Mouse (Mus musculus) heart, embryonic 12.5 days (tissue): Measurements from ENCODE around the gene Smad3. TPM values are rescaled to one million over a fixed set of nuclear protein-coding genes. Genes with fewer than 3 reads are reported as not detected.

ENCODE experiments used
- ATAC-seq: fragments of 200-750 bp; cut with Nextera tagmentation; 2 replicates; pipeline ENCODE4 v1.8.0; 2017; ENCODE audit warnings: moderate TSS enrichment, moderate library complexity; ENCODE audit not compliant: insufficient number of reproducible peaks, low FRiP score
- H3K27ac ChIP-seq: fragments of 300-500 bp; sonication (generic); 2 replicates; pipeline ENCODE4 v1.5.1; 2016; ENCODE audit warnings: mild to moderate bottlenecking, moderate library complexity; ENCODE audit not compliant: poor library complexity, severe bottlenecking
- H3K27me3 ChIP-seq: fragments of 300-500 bp; sonication (generic); replicated peaks from 2 replicates; pipeline ENCODE4 v1.6.1; 2016; ENCODE audit warnings: mild to moderate bottlenecking, moderate library complexity
- H3K36me3 ChIP-seq: fragments of 300-500 bp; sonication (generic); 2 replicates; pipeline ENCODE4 v1.6.1; 2016; ENCODE audit warnings: mild to moderate bottlenecking, moderate library complexity
- H3K4me1 ChIP-seq: fragments of 300-500 bp; sonication (generic); replicated peaks from 2 replicates; pipeline ENCODE4 v1.6.1; 2016; ENCODE audit warnings: mild to moderate bottlenecking
- H3K4me2 ChIP-seq: fragments of 300-500 bp; sonication (generic); 2 replicates; pipeline ENCODE4 v1.6.1; 2016; ENCODE audit warnings: mild to moderate bottlenecking, moderate library complexity
- H3K4me3 ChIP-seq: fragments of 300-500 bp; sonication (generic); 2 replicates; pipeline ENCODE4 v1.5.1; 2016; ENCODE audit warnings: mild to moderate bottlenecking
- H3K9ac ChIP-seq: fragments of 300-500 bp; sonication (generic); 2 replicates; pipeline ENCODE4 v1.6.1; 2016; ENCODE audit warnings: mild to moderate bottlenecking, moderate library complexity
- H3K9me3 ChIP-seq: fragments of 300-500 bp; sonication (generic); replicated peaks from 2 replicates; pipeline ENCODE4 v1.6.1; 2016; ENCODE audit warnings: mild to moderate bottlenecking, moderate library complexity
- WGBS: fragments of 180-500 bp; shearing (Covaris S2); methylation state at CpG from one replicate; pipeline ENCODE4 v1.1.7; 2016; 5-methylcytosine and 5-hydroxymethylcytosine counted together
- polyA plus RNA-seq: library from polyadenylated mRNA; unstranded; fragments of >200 nt; fragmentation: Nextera tagmentation; extraction: Ambion mirVana; gene quantifications from 2 replicates; pipeline ENCODE4 v1.2.1, GENCODE M21; 2016

Gene Smad3
- polyA plus RNA-seq, 1 experiment from 2014 or later, result 18.9 TPM

GRCm38 (mm10) chr9:63718735-63719358, 38.9 kb downstream of the Smad3 start:
- H3K4me3 ChIP-seq, result no peak overlapping the region
- H3K9me3 ChIP-seq, result no peaks in the 10 kb centered on the region
- H3K36me3 ChIP-seq, result no peaks in the 10 kb centered on the region
- WGBS, result 88% methylated on average over 9 of the region's 9 CpGs
- H3K9ac ChIP-seq, result no peak overlapping the region
- H3K4me2 ChIP-seq, result no peak overlapping the region
- no peak for ATAC-seq
- no peaks in the 10 kb centered on the region for H3K27me3 ChIP-seq
- H3K4me1 ChIP-seq, result peaks cover 97% of the 10 kb centered on the region
- H3K27ac ChIP-seq, result no peak overlapping the region

GRCm38 (mm10) chr9:63718170-63718569, 39.6 kb downstream of the Smad3 start:
- WGBS, result 82% methylated on average over 4 of the region's 4 CpGs
- Histone ChIP-seq H3K4me1 (peaks cover 95% of the 10 kb centered on the region), H3K27ac (peak overlapping the region; percentile 89), H3K4me2 (no peak overlapping the region), H3K27me3 (no peaks in the 10 kb centered on the region), H3K36me3 (no peaks in the 10 kb centered on the region), H3K4me3 (no peak overlapping the region), H3K9me3 (no peaks in the 10 kb centered on the region), H3K9ac (no peak overlapping the region)
- ATAC-seq, result no peak

DNA sequence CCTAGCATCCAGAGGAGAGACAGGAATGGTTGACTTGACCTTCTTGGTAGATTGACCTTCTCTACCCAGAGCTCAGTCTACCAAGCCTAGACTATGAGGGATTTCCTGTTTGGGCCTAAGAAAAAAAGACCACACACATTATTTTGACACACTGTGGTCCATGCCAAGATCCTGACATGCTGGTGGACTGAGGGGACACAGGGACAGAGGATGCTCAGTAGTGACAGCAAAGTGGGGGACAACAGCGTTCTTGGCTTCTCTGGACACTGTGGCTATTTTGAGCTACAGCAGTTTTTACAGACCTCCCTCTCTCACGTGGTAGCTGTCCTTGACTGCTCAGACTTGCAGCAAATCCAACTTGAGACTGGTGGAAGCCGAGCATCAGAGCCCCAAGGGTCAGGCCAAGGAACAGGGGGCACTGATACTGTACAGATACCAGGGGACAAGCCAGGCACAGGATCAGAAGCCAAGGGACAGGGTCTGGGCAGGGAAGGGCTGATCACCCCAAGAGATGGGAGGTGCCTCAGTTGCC, 40.3 kb downstream of the Smad3 start:
- H3K9me3 ChIP-seq, result no peaks in the 10 kb centered on the region
- H3K9ac ChIP-seq, result no peak overlapping the region
- peaks cover 95% of the 10 kb centered on the region for H3K4me1 ChIP-seq
- no peaks in the 10 kb centered on the region for H3K36me3 ChIP-seq
- no peaks in the 10 kb centered on the region for H3K27me3 ChIP-seq
- H3K27ac ChIP-seq, result peak overlapping the region; percentile 89
- no peak overlapping the region for H3K4me3 ChIP-seq
- ATAC-seq, result no peak
- 16% methylated on average over 3 of the region's 3 CpGs for WGBS
- H3K4me2 ChIP-seq, result no peak overlapping the region

DNA sequence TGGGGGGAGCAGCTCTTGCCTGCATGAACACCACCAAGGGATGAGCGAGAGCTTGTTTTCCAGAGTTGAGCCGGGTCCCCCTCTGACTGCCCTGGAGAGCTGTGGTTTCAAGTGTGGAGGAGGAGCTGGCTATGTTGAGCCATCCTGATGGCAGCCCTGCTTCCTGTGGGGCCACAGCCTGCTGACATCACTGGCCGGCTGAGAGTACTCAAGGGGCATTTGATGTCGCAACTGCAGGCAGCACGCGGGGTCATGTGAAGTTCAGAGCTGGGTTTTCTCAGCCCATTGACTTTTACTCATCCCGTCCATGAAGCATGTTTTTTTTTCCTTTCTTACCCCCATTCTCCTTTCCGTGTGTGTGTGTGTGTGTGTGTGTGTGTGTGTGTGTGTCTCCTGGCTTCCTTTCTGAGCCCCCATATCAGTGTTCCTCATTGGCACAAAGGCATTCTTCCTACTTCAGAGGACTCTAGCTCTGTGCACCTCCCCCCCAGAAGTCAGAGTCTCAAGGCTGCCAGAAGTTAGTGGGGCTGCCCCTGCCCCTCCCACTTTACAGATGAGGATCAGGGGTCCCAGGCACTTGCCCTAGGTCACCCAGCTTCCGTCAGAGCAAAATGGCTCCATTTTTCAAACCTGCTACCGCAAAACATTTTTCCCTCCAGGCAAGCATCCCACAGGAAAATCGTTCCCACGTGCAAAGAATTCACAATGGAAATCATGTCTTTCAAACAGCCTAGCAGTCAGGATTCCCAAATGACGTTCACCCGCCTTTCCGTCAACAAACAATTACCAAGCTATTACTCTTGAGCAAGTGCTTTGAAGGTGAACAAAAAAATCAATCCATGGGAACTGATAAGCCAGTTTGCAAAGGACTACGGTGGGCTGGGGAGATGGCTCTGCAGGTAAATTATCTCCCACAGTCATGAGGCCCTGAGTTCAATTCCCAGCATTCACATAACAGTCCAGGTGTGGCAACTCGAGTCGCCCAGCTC, 41.4 kb downstream of the Smad3 start:
- Histone ChIP-seq H3K4me3 (no peak overlapping the region), H3K4me1 (peaks cover 95% of the 10 kb centered on the region), H3K27ac (peak overlapping the region; percentile 89), H3K4me2 (peak overlapping the region; percentile 42), H3K36me3 (no peaks in the 10 kb centered on the region), H3K9ac (peak overlapping the region; percentile 33; the same call in 1 of the 2 replicates), H3K27me3 (no peaks in the 10 kb centered on the region), H3K9me3 (no peaks in the 10 kb centered on the region)
- peak; percentile 65 for ATAC-seq
- WGBS, result 25% methylated on average over 18 of the region's 18 CpGs

GRCm38 (mm10) chr9:63714572-63714971, 43.2 kb downstream of the Smad3 start:
- no peak for ATAC-seq
- H3K9ac ChIP-seq, result 0 out of 2 replicates have a peak overlapping the region, but pooled peaks have one; percentile 16
- no peak overlapping the region for H3K4me2 ChIP-seq
- H3K4me3 ChIP-seq, result no peak overlapping the region
- H3K4me1 ChIP-seq, result peaks cover 84% of the 10 kb centered on the region
- peaks cover 4% of the 10 kb centered on the region; the same call in 1 of the 2 replicates for H3K9me3 ChIP-seq
- H3K36me3 ChIP-seq, result peaks cover 9% of the 10 kb centered on the region
- no peaks in the 10 kb centered on the region for H3K27me3 ChIP-seq
- no peak overlapping the region for H3K27ac ChIP-seq
- WGBS, result 57% methylated on average over 6 of the region's 6 CpGs

DNA sequence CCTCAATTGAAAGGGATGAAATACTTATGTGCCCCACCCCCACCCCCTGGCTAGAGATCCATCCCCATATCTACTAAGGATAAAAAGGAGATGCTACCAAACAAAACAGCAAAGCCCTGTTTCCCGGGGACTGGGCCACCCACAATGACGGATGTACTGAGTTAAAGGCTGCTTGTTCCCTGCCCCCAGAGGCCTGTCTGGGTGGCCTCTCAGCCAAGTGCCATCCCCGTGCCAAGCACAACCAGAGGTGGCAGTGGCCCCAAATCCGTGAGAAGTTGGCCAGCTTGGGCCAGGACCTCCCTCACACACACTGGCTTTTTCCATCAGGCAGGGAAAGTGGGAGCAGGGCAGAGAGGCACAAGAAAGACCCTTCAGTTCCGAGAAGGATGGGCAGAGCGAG, 45.0 kb downstream of the Smad3 start:
- no peak overlapping the region for H3K9ac ChIP-seq
- H3K27ac ChIP-seq, result no peak overlapping the region
- no peak overlapping the region for H3K4me3 ChIP-seq
- no peak overlapping the region for H3K4me2 ChIP-seq
- WGBS, result 54% methylated on average over 6 of the region's 6 CpGs
- peaks cover 14% of the 10 kb centered on the region for H3K36me3 ChIP-seq
- no peaks in the 10 kb centered on the region for H3K27me3 ChIP-seq
- peaks cover 8% of the 10 kb centered on the region; the same call in 1 of the 2 replicates for H3K9me3 ChIP-seq
- H3K4me1 ChIP-seq, result peaks cover 69% of the 10 kb centered on the region
- ATAC-seq, result no peak

DNA sequence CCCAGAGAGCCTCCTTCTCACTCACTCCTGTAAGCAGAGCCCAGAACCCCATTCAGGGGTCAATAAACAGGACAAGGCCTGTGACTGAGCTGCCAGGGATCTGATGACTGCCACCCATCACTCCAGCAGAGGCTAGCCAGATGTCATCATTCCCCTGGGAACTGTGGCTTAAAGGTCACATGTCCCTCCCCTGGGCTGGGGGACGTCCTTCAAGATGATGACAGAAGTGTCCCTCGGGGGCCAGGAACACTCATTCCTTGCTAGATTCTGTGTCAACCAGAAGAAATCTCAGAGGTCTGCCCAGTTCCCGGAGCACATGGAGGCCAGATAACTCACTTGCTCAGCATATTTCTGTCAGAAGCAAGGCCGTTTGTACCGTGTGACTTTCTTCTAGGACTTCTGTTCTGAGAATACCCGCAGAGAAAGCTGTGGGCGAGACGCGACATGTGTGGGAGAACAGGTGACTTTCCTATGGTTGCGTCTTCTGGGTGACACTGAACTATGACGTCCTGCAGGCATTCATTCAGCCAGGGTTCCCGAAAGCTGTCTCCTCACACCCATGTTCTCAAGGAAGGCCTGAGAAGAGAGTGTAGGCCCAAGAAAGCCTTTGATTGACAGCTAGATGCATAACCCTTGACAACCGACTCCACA, 46.1 kb downstream of the Smad3 start:
- WGBS, result 49% methylated on average over 13 of the region's 13 CpGs
- peak overlapping the region; percentile 42 for H3K27ac ChIP-seq
- H3K9ac ChIP-seq, result no peak overlapping the region
- peaks cover 69% of the 10 kb centered on the region for H3K4me1 ChIP-seq
- H3K4me3 ChIP-seq, result no peak overlapping the region
- no peaks in the 10 kb centered on the region for H3K27me3 ChIP-seq
- no peak overlapping the region for H3K4me2 ChIP-seq
- peaks cover 8% of the 10 kb centered on the region; the same call in 1 of the 2 replicates for H3K9me3 ChIP-seq
- H3K36me3 ChIP-seq, result peaks cover 14% of the 10 kb centered on the region
- ATAC-seq, result no peak

DNA sequence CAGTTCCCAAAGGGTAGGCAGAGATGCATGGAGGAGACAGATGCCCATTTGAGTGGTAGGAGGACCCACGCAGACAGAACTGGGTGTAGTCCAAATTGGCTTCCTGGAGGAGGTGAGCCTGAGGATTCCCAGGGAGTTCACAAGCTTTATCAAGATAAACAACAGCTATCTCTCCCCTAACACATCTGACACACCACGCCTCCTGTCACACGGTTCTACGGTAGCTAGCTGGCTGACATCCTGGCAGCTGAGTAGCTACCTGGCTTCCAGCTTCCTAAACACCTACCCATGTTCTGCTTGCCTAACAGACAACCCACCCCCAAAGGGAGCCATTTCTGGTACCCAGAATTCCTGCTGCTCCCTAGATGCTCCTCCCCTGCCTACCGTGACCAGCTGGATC, 47.9 kb downstream of the Smad3 start:
- Histone ChIP-seq H3K27ac (no peak overlapping the region), H3K4me2 (no peak overlapping the region), H3K4me3 (no peak overlapping the region), H3K36me3 (peaks cover 14% of the 10 kb centered on the region), H3K9ac (no peak overlapping the region), H3K4me1 (peaks cover 69% of the 10 kb centered on the region), H3K27me3 (no peaks in the 10 kb centered on the region), H3K9me3 (peaks cover 8% of the 10 kb centered on the region; the same call in 1 of the 2 replicates)
- ATAC-seq, result no peak
- WGBS, result 88% methylated on average over 5 of the region's 5 CpGs

DNA sequence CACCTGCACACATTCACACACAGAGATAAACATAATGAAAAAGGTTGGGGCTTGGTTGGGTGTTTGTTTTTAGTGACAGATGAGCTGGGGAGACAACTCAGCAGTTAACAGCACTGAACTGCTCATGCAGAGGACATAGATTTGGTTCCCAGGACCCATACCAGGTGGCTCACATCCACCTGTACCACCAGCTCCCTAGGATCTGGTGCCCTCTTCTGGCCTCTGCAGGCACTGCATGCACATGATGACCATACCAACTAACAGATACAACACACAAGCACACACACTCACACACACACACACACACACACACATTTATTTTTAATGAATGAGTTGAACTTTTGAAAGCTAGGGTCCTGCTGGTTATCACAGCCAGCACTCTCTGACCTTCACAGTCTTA, 48.5 kb downstream of the Smad3 start:
- no peak for ATAC-seq
- peaks cover 70% of the 10 kb centered on the region for H3K4me1 ChIP-seq
- peaks cover 14% of the 10 kb centered on the region for H3K36me3 ChIP-seq
- no peak overlapping the region for H3K9ac ChIP-seq
- no peak overlapping the region for H3K4me2 ChIP-seq
- H3K4me3 ChIP-seq, result no peak overlapping the region
- H3K27me3 ChIP-seq, result no peaks in the 10 kb centered on the region
- no peak overlapping the region for H3K27ac ChIP-seq
- peaks cover 8% of the 10 kb centered on the region; the same call in 1 of the 2 replicates for H3K9me3 ChIP-seq

- Histone ChIP-seq H3K36me3 (peaks cover 14% of the 10 kb centered on the region), H3K4me3 (no peak overlapping the region), H3K9ac (no peak overlapping the region), H3K4me2 (no peak overlapping the region), H3K4me1 (peaks cover 72% of the 10 kb centered on the region), H3K9me3 (peaks cover 8% of the 10 kb centered on the region; the same call in 1 of the 2 replicates), H3K27ac (no peak overlapping the region), H3K27me3 (no peaks in the 10 kb centered on the region)
- no peak for ATAC-seq
- 87% methylated on average over 9 of the region's 9 CpGs for WGBS
Measured at GRCm38 (mm10) chr9:63707816-63708588, 49.8 kb downstream of the Smad3 start.
